Mouse (Mus musculus) testis, adult 2 months (tissue): Measurements from ENCODE around the gene Rgs7.

Source experiments
- CTCF ChIP-seq: fragments of 200-500 bp; IDR thresholded peaks from 2 replicates; pipeline ENCODE4 v1.5.1; 2012; ENCODE audit warnings: low read depth, mild to moderate bottlenecking, inconsistent platforms, low read length, moderate library complexity; ENCODE audit not compliant: control insufficient read depth, insufficient read depth, insufficient replicate concordance
- POLR2A ChIP-seq: fragments of 200-500 bp; IDR thresholded peaks from 2 replicates; pipeline ENCODE4 v1.6.1; 2012; ENCODE audit warnings: low read depth, mild to moderate bottlenecking, inconsistent platforms, low read length, moderate library complexity; ENCODE audit not compliant: control insufficient read depth

GRCm38 (mm10) chr1:175299603-175300397, 192.5 kb downstream of the Rgs7 start:
- no peak for TF ChIP-seq CTCF
- TF ChIP-seq POLR2A, result no peak
